Mouse (Mus musculus) embryonic fibroblast, embryonic 13.5 days (primary cell): ENCODE results near the gene Rabl3. TPM values are rescaled to one million over a fixed set of nuclear protein-coding genes. Genes with fewer than 3 reads are reported as not detected.

Experiments
- H3K27ac ChIP-seq: 2 replicates; pipeline ENCODE4 v1.5.1; 2012; ENCODE audit warnings: low read length, control low read depth, inconsistent platforms; ENCODE audit not compliant: insufficient read depth
- H3K4me1 ChIP-seq: 2 replicates; pipeline ENCODE4 v1.6.1; 2011; ENCODE audit warnings: low read length; ENCODE audit not compliant: control insufficient read depth, insufficient read depth
- H3K4me3 ChIP-seq: 2 replicates; pipeline ENCODE4 v1.5.1; 2011; ENCODE audit warnings: mild to moderate bottlenecking, control low read depth, low read length; ENCODE audit not compliant: insufficient read depth
- CTCF ChIP-seq: IDR thresholded peaks from 2 replicates; pipeline ENCODE4 v1.5.1; 2011; ENCODE audit warnings: mild to moderate bottlenecking, control low read depth, low read length, moderate library complexity, borderline replicate concordance; ENCODE audit not compliant: insufficient read depth
- POLR2A ChIP-seq: IDR thresholded peaks from 2 replicates; pipeline ENCODE4 v1.6.1; 2011; ENCODE audit warnings: low read depth, mild to moderate bottlenecking, control low read depth, low read length, moderate library complexity
- polyA plus RNA-seq: library from polyadenylated mRNA; stranded (reverse); fragments of >200 nt; gene quantifications from 2 replicates; pipeline ENCODE4 v1.2.4, GENCODE M21; 2011; ENCODE audit warnings: low read depth; ENCODE audit not compliant: missing spikeins, insufficient read length

The Rabl3 gene
- polyA plus RNA-seq, 1 experiment = 18.7 TPM

DNA sequence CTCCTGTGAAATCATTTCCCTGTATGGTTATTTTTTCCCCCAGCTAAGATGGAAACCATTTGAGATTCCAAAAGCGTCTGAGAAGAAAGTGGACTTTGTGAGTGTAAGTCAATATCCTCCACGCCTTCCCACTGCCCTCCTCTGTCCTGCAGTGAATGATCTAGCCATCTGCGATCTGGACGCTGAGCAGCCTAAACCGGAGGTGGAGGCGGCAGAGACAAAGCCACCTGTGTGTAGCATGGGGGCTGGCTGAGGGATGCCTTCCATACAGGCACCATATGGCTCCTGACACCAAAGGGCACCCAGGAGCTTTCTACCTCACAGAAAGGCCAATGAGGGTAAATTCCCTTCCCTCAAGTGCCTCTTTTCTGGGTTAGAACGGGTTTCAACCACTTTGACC is 71.4 kb downstream of the Rabl3 start:
- H3K4me1 ChIP-seq = peaks cover 5% of the 10 kb centered on the region; the same call in 1 of the 2 replicates
- no peak overlapping the region for H3K4me3 ChIP-seq
- TF ChIP-seq CTCF (no peak), POLR2A (no peak)
- no peak overlapping the region for H3K27ac ChIP-seq

- Histone ChIP-seq H3K4me1 (peaks cover 5% of the 10 kb centered on the region; the same call in 1 of the 2 replicates), H3K27ac (no peak overlapping the region), H3K4me3 (no peak overlapping the region)
- TF ChIP-seq POLR2A (no peak), CTCF (no peak)
These were observed 72.3 kb downstream of the Rabl3 start for GRCm38 (mm10) chr16:37612013-37612412.

- H3K4me1 ChIP-seq = peaks cover 8% of the 10 kb centered on the region; the same call in 1 of the 2 replicates
- TF ChIP-seq CTCF (no peak), POLR2A (no peak)
- H3K27ac ChIP-seq = no peak overlapping the region
These were observed 74.9 kb downstream of the Rabl3 start for GRCm38 (mm10) chr16:37614540-37614939.

GRCm38 (mm10) chr16:37615429-37615828 is 75.7 kb downstream of the Rabl3 start:
- Histone ChIP-seq H3K27ac (no peak overlapping the region; the same call in 1 of the 2 replicates), H3K4me3 (no peak overlapping the region)

More at GRCm38 (mm10) chr16:37614540-37614939, 74.9 kb downstream of the Rabl3 start:
- H3K4me3 ChIP-seq = no peak overlapping the region

GRCm38 (mm10) chr16:37616104-37616503 is 76.4 kb downstream of the Rabl3 start:
- H3K4me3 ChIP-seq = no peak overlapping the region
- H3K4me1 ChIP-seq = peaks cover 8% of the 10 kb centered on the region; the same call in 1 of the 2 replicates
- H3K27ac ChIP-seq = no peak overlapping the region
- no peak for TF ChIP-seq POLR2A

More at GRCm38 (mm10) chr16:37615429-37615828, 75.7 kb downstream of the Rabl3 start:
- peaks cover 8% of the 10 kb centered on the region; the same call in 1 of the 2 replicates for H3K4me1 ChIP-seq
- no peak for TF ChIP-seq CTCF
- TF ChIP-seq POLR2A = no peak

DNA sequence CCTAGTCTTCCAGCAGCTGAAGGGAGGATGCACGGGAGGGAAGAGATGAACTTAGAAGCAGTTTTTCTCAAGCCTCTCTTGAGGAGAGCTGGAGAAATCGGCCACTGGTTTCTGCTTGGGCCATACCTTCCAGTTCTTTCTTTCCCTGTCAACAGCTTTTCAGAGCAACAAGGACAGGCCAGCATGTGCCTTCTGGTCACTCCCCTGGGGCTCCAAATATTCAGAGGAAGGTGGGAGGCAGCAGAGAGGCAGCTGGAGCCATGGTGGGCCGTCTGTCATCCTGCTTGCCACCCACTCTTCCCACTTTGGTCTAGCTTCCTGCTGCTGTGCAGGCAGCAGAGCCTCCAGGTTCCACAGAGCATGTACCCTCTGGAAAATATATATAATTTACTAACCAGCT is 78.0 kb downstream of the Rabl3 start:
- Histone ChIP-seq H3K4me3 (no peak overlapping the region), H3K4me1 (peaks cover 8% of the 10 kb centered on the region; the same call in 1 of the 2 replicates), H3K27ac (no peak overlapping the region)
- no peak for TF ChIP-seq CTCF
- no peak for TF ChIP-seq POLR2A

Other genes with a start within 250 kb of the Rabl3 start
- gene Stxbp5l, start 154.9 kb upstream of the Rabl3 start, polyA plus RNA-seq = not detected in 2 replicates
- 21.5 and 29.1 TPM in 2 replicates for gene Gtf2e1, start 96 bp upstream of the Rabl3 start, polyA plus RNA-seq
- gene Hgd, start 40.3 kb downstream of the Rabl3 start, polyA plus RNA-seq = not detected in 2 replicates
- gene Ndufb4, start 114.6 kb downstream of the Rabl3 start, polyA plus RNA-seq = 54.2 and 80.9 TPM in 2 replicates
- gene Fstl1, start 237.0 kb downstream of the Rabl3 start, polyA plus RNA-seq = 1,166 and 1,394 TPM in 2 replicates